Mouse (Mus musculus): Measurements from ENCODE around the gene Cyba. TPM values are rescaled to one million over a fixed set of nuclear protein-coding genes. Genes with fewer than 3 reads are reported as not detected.

Cyba gene
- total RNA-seq (2023; ENCODE audit: inconsistent age) = 306 to 340 TPM (median 317 TPM) in 4 replicates

DNA sequence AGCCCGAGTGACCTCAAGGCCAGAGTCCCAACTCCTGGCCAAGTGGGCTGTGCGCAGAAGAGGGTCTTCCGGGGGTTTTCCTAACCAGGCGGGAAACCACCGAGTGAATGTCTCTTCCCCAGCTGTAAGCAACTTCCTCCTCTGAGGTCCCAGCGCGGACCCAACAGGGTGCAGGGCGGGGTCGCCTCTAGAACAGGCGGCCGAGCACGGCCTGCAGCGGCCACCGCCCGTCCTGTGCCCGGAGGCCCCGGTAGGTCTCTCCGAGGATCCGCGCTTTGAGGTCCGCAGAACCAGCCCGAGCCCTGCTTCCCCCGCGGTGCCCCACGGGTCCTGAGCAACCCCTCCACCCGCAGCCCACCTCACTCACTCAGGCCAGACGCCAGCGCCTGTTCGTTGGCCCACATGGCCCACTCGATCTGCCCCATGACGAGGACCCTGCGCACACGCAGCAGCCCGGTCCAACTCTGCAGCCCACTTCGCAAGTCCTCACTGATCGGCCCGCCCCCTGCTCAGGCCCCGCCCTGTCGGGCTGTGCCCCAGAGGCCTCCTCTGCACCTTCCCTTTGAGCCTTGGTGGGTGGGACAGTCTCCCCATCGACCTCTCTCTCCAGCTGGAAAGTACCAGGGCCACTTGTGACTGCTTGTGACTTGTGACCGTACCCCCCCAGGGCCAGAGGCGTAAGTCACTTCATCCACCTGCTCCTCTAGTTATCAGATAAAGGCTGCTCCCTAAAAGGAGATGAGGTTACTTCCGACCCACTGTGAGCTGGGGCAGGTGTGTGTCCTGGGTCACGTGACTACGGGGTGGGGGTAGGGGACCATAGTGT, at the start of gene Cyba:
Cyba (minus strand) TSS at position 488 of the 826 bp plus-strand sequence.

DNA sequence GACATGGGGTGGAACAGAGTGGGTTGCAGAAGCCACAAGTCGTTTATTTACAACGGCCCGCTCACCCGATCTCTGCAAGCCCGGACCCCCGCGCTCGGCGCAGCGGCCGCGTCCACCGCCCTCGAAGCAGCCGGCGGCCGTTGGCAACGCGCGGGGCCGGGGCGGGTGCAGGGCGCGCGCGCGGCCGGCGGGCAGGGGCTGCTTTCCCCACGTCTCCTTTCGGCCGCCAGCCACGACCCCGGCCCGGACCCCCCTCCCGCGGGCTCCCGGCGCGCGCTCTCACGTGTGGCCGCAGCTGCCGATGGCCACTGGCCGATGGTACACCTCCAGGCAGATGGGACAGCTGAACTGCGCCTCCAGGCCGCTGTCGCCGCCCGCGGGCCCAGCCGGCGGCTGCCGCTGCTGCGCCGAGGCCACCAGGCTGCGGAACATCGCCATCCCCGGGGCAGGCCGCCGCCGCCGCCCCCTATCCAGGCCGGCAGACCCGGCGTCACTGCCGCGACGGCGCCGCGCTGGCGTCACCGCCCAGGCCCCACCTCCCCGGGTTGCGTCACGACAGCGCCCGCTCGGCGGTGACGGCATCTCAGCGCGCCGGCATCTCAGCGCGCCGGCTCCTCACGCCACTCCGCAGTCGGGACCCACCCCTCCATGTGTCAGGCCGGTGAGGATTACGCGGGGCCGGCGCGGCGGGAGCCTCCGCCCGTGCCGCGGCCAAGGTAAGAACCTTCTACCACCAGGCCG, 43.0 kb upstream of the Cyba start, which contains the start of the genes Rnf166 and Ctu2:
Rnf166 (minus strand) TSS at position 485 of the 741 bp plus-strand sequence.
Ctu2 (plus strand) TSS at position 564 of the 741 bp plus-strand sequence.

DNA sequence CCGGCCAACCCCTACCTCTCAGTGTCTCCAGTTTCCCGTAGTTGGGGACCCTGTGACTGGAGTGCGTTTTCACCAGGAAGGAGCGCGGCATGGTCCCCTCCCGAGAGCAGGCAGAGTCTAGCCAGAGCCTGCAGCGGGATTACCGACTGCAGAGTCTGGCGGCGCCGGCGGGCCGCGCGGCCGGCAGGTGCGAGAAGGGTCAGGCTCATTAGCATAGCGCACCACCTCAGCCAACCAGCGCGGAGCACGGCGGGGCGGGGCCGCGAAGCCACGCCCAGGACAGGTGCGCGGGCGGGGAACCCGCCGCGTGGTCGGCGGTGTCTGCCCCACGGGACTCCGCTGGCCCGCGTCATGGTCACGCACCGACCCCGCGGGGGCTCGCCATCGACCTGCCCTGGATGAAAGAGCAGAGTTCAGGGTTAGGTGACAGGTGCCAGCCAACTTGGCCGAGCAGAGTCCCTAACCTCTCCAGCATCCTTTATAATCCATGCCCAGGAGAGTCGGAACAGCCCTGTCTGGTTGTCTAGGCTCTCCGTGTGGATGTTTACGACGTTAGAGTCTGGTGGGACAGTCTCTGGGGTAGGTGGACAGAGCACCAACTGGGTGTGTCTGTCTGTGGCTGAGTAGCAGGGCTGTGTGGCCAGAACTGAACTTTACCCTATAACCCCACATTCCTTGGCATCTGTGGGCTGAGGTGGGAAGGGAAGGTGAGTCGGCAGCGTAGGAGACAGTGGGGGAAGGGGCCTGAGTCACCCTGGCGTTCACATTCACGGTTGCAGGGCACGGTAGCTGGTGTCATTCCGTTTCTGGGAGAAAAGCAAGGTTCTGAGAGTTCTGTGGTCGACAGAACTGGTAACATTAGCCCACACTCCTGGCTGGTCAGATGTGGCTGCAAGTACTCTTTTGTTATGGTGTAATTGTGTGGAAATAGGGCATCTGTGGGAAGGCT, 28.1 kb upstream of the Cyba start, which contains the start of gene Snai3:
Snai3 (minus strand) TSS at position 210 of the 949 bp plus-strand sequence.

DNA sequence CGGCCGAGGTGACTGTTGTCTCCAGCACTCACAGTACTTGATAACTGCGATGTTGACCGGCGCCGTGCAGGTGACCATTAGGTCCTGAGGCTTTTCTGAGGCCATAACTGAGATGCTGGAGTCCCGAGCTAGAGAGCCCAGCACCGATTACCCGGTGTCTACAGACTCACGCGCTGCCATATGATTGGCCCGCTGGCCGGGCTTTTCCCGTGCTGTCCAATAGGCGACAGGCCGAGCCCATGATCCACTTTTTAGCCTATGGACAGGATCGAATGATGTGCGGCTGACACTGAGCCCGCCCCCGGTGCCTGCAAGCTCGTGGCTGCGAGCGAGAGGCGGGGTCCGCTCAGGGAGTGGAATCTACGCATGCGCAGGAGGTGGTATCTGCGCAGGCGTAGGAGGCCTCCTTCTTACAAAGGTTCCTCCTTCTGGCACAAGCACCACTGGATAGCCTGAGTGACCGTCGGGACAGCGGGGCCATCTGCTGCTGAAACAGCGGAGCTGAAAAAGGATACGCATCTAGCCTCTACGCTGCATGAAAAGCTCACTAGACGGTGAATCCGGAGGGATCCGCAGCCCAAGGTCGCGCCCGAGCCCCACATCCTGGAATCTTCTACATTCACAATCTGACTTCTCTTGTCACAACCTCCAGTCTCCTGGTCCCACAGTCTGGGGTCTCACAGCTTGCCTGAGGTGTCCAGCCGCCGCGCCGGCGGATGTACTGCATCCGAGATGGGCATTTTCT, 10.7 kb upstream of the Cyba start, which contains the start of gene Mvd:
Mvd (minus strand) TSS at position 161 of the 745 bp plus-strand sequence.

DNA sequence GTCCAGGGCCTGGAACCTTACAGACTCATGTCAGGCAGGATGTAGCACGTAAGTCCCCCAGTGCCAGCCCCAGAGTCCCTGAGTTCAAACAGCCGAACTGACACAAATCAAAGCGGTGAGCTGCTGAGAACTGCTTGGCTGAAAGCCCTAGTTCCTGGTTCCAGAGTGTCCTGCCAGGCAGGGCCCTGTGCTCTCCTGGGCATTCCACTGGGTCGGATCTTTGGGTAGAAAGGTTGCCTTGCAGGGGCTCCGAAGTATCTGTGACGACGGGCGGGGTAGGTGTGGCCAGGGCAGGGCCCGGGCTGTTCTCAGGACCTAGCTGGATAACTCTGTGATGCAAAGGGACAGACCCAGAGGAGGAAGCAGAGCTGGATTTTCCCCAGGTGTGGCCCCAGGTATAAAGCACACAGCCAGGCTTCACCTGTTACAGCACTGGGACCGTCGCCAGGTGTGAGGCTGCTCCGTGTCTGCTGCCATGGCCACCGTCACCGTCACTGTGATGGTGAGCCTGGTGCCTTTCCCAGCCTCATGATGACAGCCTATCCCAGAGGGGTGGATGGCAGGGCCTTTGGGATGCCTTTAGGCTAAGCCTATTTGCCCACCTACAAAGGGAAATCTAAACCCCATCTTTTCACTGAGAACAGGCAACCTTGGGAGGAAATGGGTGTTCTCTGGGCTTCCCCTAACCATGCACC, 11.2 kb downstream of the Cyba start, which contains the start of gene Il17c:
Il17c (plus strand) TSS at position 645 of the 695 bp plus-strand sequence.

DNA sequence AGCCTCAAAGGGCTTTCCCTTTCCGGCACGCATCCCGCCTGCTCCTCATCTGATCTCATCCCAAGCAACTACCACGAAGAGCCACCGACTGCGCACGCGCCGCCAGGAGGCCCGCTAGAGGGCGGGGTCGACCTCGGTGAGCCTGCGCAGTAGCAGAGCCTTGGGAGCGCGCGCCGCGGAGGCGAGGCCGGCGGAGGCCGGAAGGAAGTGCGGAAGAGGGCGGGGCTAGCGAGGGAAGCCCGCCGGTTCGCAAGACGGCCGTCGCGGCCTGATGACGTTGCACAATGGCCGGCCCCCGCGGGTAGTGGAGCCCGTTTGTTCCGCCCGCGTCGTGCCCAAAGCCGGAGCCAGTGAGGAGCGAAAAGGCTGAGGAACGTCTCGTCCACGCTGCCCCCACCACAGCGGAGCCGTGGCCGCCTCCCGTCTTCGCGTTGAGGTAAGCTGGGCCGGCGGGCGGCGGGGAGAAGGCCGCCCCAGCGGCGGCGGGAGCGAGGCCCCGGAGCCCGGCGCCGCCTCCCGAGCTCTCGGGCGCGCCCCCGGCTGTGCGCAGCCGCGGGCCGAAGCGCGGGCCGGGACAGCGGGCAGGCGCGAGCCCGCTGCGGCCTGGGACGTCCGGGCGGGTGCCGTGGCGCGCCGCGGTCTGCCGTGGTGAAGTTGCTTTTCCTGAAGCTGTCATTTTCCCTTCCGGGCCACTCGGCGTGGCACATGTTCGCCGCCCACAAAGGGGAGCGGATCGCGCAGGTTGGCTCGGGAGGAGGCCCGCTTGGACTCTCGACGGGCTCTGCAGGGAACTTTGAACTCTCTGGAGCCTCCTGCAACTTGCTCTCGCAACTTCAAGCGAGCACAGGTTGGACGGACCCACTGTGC, 56.1 kb downstream of the Cyba start, which contains the start of gene Zc3h18:
Zc3h18 (plus strand) TSS at position 245 of the 867 bp plus-strand sequence.

Other genes starting within 250 kb of the Cyba start
- 22.1 to 29.0 TPM (median 22.8 TPM) in 4 replicates for gene Zfpm1, start 150.8 kb downstream of the Cyba start, total RNA-seq (2023; ENCODE audit: inconsistent age)
- gene Trhr2, start 72.2 kb downstream of the Cyba start, total RNA-seq (2023; ENCODE audit: inconsistent age) = 0.51 TPM in 1 of 4 replicates, not detected in the others
- 97.1 to 111 TPM (median 102 TPM) in 4 replicates for gene Zc3h18, start 56.3 kb downstream of the Cyba start, total RNA-seq (2023; ENCODE audit: inconsistent age)
- 0.83 to 2.5 TPM (median 1.8 TPM) in 3 of 4 replicates, not detected in the other for gene Il17c, start 10.9 kb downstream of the Cyba start, total RNA-seq (2023; ENCODE audit: inconsistent age)
- 4.8 to 6.9 TPM (median 6.2 TPM) in 4 replicates for gene Mvd, start 10.5 kb upstream of the Cyba start, total RNA-seq (2023; ENCODE audit: inconsistent age)
- gene Snai3, start 27.8 kb upstream of the Cyba start, total RNA-seq (2023; ENCODE audit: inconsistent age) = 3.1 to 4.4 TPM (median 3.9 TPM) in 4 replicates
- gene Rnf166, start 43.1 kb upstream of the Cyba start, total RNA-seq (2023; ENCODE audit: inconsistent age) = 38.7 to 43.7 TPM (median 41.0 TPM) in 4 replicates
- 57.5 to 66.9 TPM (median 58.8 TPM) in 4 replicates for gene Ctu2, start 43.2 kb upstream of the Cyba start, total RNA-seq (2023; ENCODE audit: inconsistent age)
- gene Piezo1, start 118.4 kb upstream of the Cyba start, total RNA-seq (2023; ENCODE audit: inconsistent age) = 50.5 to 55.1 TPM (median 53.3 TPM) in 4 replicates
- gene Cdt1, start 135.1 kb upstream of the Cyba start, total RNA-seq (2023; ENCODE audit: inconsistent age) = 154 to 175 TPM (median 169 TPM) in 4 replicates
- gene Aprt, start 144.0 kb upstream of the Cyba start, total RNA-seq (2023; ENCODE audit: inconsistent age) = 78.0 to 94.8 TPM (median 88.3 TPM) in 4 replicates
- gene Galns, start 178.5 kb upstream of the Cyba start, total RNA-seq (2023; ENCODE audit: inconsistent age) = 26.1 to 34.6 TPM (median 27.1 TPM) in 4 replicates
- gene Trappc2l, start 178.7 kb upstream of the Cyba start, total RNA-seq (2023; ENCODE audit: inconsistent age) = 44.4 to 55.6 TPM (median 52.9 TPM) in 4 replicates
- 0.48 TPM in 1 of 4 replicates, not detected in the others for gene Pabpn1l, start 189.8 kb upstream of the Cyba start, total RNA-seq (2023; ENCODE audit: inconsistent age)